Mouse (Mus musculus) right cerebral cortex, postnatal 36 days (tissue): ENCODE measurements around the gene Acsl5.
A peak's percentile ranks its signal among the peaks of the same experiment; 100 is the strongest.

Experiments used
- DNase-seq, 2 experiments: peaks; one replicate each; pipeline ENCODE4 v3.0.0; 2022; ENCODE audit warnings: low spot score in 2 of 2, mixed read lengths in 1 of 2

Gene Acsl5

GRCm38 (mm10) chr19:55284093-55284492 is 32.4 kb downstream of the Acsl5 start:
- DNase-seq, result no peak

- no peak for DNase-seq
These were observed 34.3 kb downstream of the Acsl5 start for GRCm38 (mm10) chr19:55286034-55286433.

- DNase-seq, result no peak
These were observed 37.2 kb downstream of the Acsl5 start for GRCm38 (mm10) chr19:55288974-55289373.

GRCm38 (mm10) chr19:55290621-55291270 is 39.0 kb downstream of the Acsl5 start:
- DNase-seq, result no peak

GRCm38 (mm10) chr19:55292210-55292850 is 40.6 kb downstream of the Acsl5 start:
- DNase-seq, result no peak

GRCm38 (mm10) chr19:55293175-55293574 is 41.4 kb downstream of the Acsl5 start:
- DNase-seq, result no peak

- DNase-seq, result no peak
These were observed 43.3 kb downstream of the Acsl5 start for GRCm38 (mm10) chr19:55295075-55295474.

- no peak for DNase-seq
These were observed 43.8 kb downstream of the Acsl5 start for GRCm38 (mm10) chr19:55295556-55295955.

- DNase-seq, result no peak
These were observed 44.6 kb downstream of the Acsl5 start for GRCm38 (mm10) chr19:55296301-55296700.

- DNase-seq, result no peak
These were observed 45.8 kb downstream of the Acsl5 start for GRCm38 (mm10) chr19:55297489-55297888.

- DNase-seq, result no peak
These were observed 46.2 kb downstream of the Acsl5 start for GRCm38 (mm10) chr19:55297961-55298360.

- DNase-seq, result no peak
These were observed 47.6 kb downstream of the Acsl5 start for GRCm38 (mm10) chr19:55299378-55299777.

- DNase-seq, result no peak
These were observed 48.8 kb downstream of the Acsl5 start for GRCm38 (mm10) chr19:55300525-55300924.

- no peak for DNase-seq
These were observed 53.3 kb downstream of the Acsl5 start for GRCm38 (mm10) chr19:55305024-55305423.

GRCm38 (mm10) chr19:55311874-55312273 is 60.1 kb downstream of the Acsl5 start:
- no peak for DNase-seq

GRCm38 (mm10) chr19:55313649-55314048 is 61.9 kb downstream of the Acsl5 start:
- no peak for DNase-seq

- DNase-seq, result peak; percentile 60 to 72
These were observed 63.8 kb downstream of the Acsl5 start, which contains the start of gene Zdhhc6 for GRCm38 (mm10) chr19:55315452-55316108. Zdhhc6 (minus strand) TSS chr19:55316032.

- peak; percentile 82 to 84 for DNase-seq
These were observed 64.5 kb downstream of the Acsl5 start, which contains the start of gene Vti1a for GRCm38 (mm10) chr19:55316109-55316714. Vti1a (plus strand) TSS chr19:55316295.

- DNase-seq, result no peak
These were observed 65.2 kb downstream of the Acsl5 start for GRCm38 (mm10) chr19:55316901-55317300.

- DNase-seq, result no peak
These were observed 67.3 kb downstream of the Acsl5 start for GRCm38 (mm10) chr19:55319036-55319435.

- no peak for DNase-seq
These were observed 67.8 kb downstream of the Acsl5 start for GRCm38 (mm10) chr19:55319521-55319920.

GRCm38 (mm10) chr19:55322604-55323003 is 70.9 kb downstream of the Acsl5 start:
- DNase-seq, result no peak
